Mouse (Mus musculus): ENCODE results near the gene Sipa1l3.

- no peak for TF ChIP-seq CTCF (IDR thresholded peaks at IDR 0.05; ENCODE audit: low read depth)
- TF ChIP-seq EP300 (optimal IDR thresholded peaks at IDR 0.05): no peak
These were observed 74.4 kb downstream of the Sipa1l3 start for GRCm38 (mm10) chr7:29444070-29444469.

Measured in stomach, postnatal 0 days (tissue).